Mouse (Mus musculus): ENCODE data around the gene Lrat. TPM values are rescaled to one million over a fixed set of nuclear protein-coding genes. Genes with fewer than 3 reads are reported as not detected.

The Lrat gene
- 12.4 and 17.9 TPM in 2 replicates for total RNA-seq (2014; rRNA removed)
- polyA plus RNA-seq (2012; rRNA removed), result 3.4 and 8.0 TPM in 2 replicates

DNA sequence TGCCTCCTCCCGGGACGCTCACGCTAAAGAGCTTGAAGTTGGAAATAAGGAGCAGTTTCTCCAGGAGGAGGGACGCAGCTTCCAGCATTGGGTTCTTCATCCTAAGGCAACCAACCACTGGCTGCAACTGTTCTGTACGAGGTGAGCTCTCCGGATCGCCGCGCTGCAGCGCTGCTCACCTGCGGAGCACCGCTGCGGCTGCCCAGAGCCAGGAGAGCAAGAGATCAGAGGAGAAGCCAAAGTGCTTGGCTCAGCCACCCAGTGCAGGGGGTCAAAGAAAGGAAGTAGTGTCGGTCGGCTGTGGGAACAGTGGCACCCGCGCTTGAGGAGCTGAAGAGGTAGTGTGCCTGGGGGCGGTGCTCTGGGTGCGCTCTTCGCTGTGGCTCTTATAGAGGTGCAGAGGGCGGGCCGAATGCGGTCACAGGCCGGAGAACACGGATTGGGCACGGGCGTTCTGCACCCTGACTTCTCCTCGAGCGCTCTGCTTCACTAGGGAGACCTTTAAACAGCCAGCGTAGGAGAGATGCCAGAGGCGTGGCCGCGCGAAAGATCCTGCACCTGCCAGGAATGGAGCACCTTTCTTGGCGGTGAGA, at the start of gene Lrat:
TSS of gene Lrat (minus strand) at position 361 of the 593 bp plus-strand sequence.
- H3K9ac ChIP-seq (ENCODE audit: low read depth, low read length), result peak within 1 kb of the TSS; percentile 32
- peak within 1 kb of the TSS; percentile 31; the same call in 1 of the 2 replicates for H3K27ac ChIP-seq (replicated peaks; ENCODE audit: insufficient read depth, low read depth, low read length)
- no peaks in the 10 kb centered on the region for H3K79me2 ChIP-seq (ENCODE audit: control insufficient read depth, insufficient read depth, low read length)
- DNase-seq (ENCODE audit: extremely low read depth, low read depth, low spot score), result peak; percentile 39
- peak within 1 kb of the TSS; percentile 57 for H3K4me3 ChIP-seq (ENCODE audit: insufficient read depth, low read depth, low read length)
- peaks cover 10% of the 10 kb centered on the region for H3K27me3 ChIP-seq (ENCODE audit: control insufficient read depth, insufficient read depth, low read length)
- H3K4me1 ChIP-seq (ENCODE audit: control insufficient read depth, insufficient read depth, low read length), result no peaks in the 10 kb centered on the region
- no peak for TF ChIP-seq CTCF (IDR thresholded peaks at IDR 0.05; ENCODE audit: low read depth, low read length)
- peak; percentile 57; the same call in 1 of the 2 replicates for TF ChIP-seq POLR2A (IDR thresholded peaks at IDR 0.05; ENCODE audit: extremely low read depth, insufficient read depth, low read length)
- WGBS, result 2% methylated on average over 35 of the region's 35 CpGs
- H3K36me3 ChIP-seq (ENCODE audit: control insufficient read depth, insufficient read depth, low read length), result no peaks in the 10 kb centered on the region

DNA sequence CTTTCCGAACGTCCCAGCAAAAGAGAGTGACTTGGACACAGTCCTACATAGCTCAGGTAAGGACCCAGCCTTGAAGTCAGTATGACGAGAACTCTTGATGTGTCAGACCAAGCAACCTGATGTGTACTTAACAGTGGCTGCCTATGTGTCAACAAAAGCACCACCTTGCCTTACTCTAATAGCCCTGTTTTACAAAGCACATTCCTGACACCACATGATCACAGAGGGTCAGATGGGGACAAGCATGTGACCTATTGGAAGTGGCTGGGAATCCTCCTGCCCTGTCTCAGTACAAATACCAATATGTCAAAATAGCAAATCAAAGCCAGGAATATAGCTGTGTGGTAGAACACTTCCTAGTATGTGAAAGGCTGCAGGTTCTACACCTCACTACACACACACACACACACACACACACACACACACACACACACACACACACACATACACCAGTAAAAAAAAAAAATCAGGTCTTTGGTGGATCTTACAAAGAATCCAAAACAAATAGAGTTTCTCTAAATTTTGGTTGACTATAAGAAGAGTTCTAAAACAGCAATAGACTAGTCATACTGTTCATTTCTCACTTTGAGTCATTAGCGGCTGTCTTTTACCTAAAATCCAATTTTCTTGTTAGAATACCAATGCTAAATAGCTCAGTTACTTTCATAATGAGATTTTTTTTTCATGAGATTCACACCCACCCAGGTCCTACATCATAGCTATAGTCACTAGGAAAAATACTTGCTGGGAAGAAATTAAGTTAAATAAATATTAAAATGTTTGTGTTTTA, 48.6 kb upstream of the Lrat start:
- H3K79me2 ChIP-seq (ENCODE audit: control insufficient read depth, insufficient read depth, low read length), result no peaks in the 10 kb centered on the region
- no peaks in the 10 kb centered on the region for H3K27me3 ChIP-seq (ENCODE audit: control insufficient read depth, insufficient read depth, low read length)
- H3K27ac ChIP-seq (replicated peaks; ENCODE audit: insufficient read depth, low read depth, low read length), result no peak overlapping the region
- TF ChIP-seq CTCF (IDR thresholded peaks at IDR 0.05; ENCODE audit: low read depth, low read length) (no peak), POLR2A (IDR thresholded peaks at IDR 0.05; ENCODE audit: extremely low read depth, insufficient read depth, low read length) (no peak)
- peaks cover 2% of the 10 kb centered on the region; the same call in 1 of the 2 replicates for H3K4me1 ChIP-seq (ENCODE audit: control insufficient read depth, insufficient read depth, low read length)
- no peaks in the 10 kb centered on the region for H3K36me3 ChIP-seq (ENCODE audit: control insufficient read depth, insufficient read depth, low read length)
- no peak overlapping the region for H3K9ac ChIP-seq (ENCODE audit: low read depth, low read length)
- WGBS, result 79% methylated on average over 4 of the region's 4 CpGs
- peak; percentile 21 for DNase-seq (ENCODE audit: extremely low read depth, low read depth, low spot score)
- H3K4me3 ChIP-seq (ENCODE audit: insufficient read depth, low read depth, low read length), result no peak overlapping the region

DNA sequence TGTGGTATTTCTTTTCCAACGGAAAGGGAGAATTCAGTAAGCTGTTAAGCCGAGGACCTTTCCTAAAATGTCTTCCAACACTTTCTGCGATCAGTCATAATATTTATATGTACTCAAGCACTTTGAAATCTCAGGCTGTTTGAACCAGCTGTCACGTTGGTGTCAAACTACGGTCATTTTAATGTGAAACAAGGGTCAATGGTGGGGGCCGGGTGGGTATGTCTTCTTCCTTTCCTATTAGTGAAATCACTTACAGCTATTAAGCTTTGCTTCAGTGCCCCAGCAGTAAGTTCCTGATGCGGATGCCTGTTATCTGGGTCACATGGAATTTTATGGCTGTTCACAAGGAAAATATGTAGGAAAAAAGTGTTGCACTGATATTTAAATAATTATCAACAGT, 46.9 kb upstream of the Lrat start:
- Histone ChIP-seq H3K79me2 (ENCODE audit: control insufficient read depth, insufficient read depth, low read length) (no peaks in the 10 kb centered on the region), H3K9ac (ENCODE audit: low read depth, low read length) (no peak overlapping the region), H3K27ac (replicated peaks; ENCODE audit: insufficient read depth, low read depth, low read length) (no peak overlapping the region), H3K4me1 (ENCODE audit: control insufficient read depth, insufficient read depth, low read length) (peaks cover 9% of the 10 kb centered on the region), H3K27me3 (ENCODE audit: control insufficient read depth, insufficient read depth, low read length) (no peaks in the 10 kb centered on the region), H3K4me3 (ENCODE audit: insufficient read depth, low read depth, low read length) (no peak overlapping the region), H3K36me3 (ENCODE audit: control insufficient read depth, insufficient read depth, low read length) (no peaks in the 10 kb centered on the region)
- peak; percentile 45 for DNase-seq (ENCODE audit: extremely low read depth, low read depth, low spot score)
- 81% methylated on average over 7 of the region's 7 CpGs for WGBS
- no peak for TF ChIP-seq CTCF (IDR thresholded peaks at IDR 0.05; ENCODE audit: low read depth, low read length)
- no peak for TF ChIP-seq POLR2A (IDR thresholded peaks at IDR 0.05; ENCODE audit: extremely low read depth, insufficient read depth, low read length)

DNA sequence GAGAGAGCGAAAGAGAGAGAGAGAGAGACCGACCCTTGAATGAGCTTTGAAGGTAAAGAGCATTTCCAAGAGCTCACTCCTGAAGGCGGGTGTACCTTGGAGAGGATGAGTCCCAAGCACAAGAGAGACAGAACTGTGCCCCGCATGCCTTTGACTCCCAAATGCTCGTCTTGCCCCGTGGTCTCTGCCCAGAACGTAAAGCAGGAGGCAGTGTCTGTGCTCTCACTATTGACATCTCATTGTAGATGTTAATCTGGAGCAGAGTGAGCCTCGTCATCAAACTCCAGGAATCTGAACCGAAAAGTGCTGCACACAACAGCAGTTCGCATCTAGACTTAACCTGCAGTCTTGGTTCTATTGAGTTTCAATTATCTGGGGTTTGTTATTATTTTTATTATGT, 46.4 kb upstream of the Lrat start:
- DNase-seq (ENCODE audit: extremely low read depth, low read depth, low spot score), result no peak
- Histone ChIP-seq H3K4me1 (ENCODE audit: control insufficient read depth, insufficient read depth, low read length) (peaks cover 9% of the 10 kb centered on the region), H3K27me3 (ENCODE audit: control insufficient read depth, insufficient read depth, low read length) (no peaks in the 10 kb centered on the region), H3K79me2 (ENCODE audit: control insufficient read depth, insufficient read depth, low read length) (no peaks in the 10 kb centered on the region), H3K36me3 (ENCODE audit: control insufficient read depth, insufficient read depth, low read length) (no peaks in the 10 kb centered on the region), H3K9ac (ENCODE audit: low read depth, low read length) (no peak overlapping the region), H3K4me3 (ENCODE audit: insufficient read depth, low read depth, low read length) (no peak overlapping the region), H3K27ac (replicated peaks; ENCODE audit: insufficient read depth, low read depth, low read length) (peak overlapping the region; percentile 6; the same call in 1 of the 2 replicates)
- no peak for TF ChIP-seq POLR2A (IDR thresholded peaks at IDR 0.05; ENCODE audit: extremely low read depth, insufficient read depth, low read length)
- 66% methylated on average over 10 of the region's 10 CpGs for WGBS

DNA sequence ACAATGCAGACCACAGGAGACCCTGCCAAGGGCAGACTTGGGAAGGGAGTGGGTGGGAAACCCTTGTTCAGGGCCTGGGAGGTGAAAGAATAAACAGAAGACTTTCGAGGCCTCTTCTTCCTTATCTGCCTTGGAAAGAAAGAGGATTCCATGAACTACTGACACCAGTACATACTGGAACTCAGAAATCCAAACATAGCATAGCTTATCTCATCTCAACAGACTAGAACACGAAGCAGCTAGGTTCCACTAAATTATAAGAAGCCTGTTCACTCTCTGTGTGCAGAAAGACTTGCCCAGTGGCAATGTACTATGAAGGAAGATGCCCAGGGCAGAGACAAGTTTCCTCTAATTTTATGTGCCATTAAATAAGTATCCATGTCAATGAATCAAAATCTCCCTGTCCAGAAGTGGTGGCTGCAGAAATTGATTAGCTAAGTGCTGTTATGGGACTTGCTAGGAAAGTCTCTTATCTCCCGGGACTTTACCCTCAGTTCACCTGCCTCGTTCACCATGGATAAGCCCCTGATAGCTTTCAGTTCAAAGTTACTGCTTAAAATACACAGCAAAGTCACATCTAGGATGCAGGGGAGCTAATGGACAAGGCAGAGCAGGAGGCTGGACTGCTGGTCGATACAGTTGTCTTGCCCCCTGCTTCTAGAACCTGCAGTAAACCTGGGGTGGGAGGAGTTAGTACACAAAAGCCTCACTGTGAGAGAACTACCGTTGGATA, 42.8 kb upstream of the Lrat start:
- no peaks in the 10 kb centered on the region for H3K36me3 ChIP-seq (ENCODE audit: control insufficient read depth, insufficient read depth, low read length)
- TF ChIP-seq POLR2A (IDR thresholded peaks at IDR 0.05; ENCODE audit: extremely low read depth, insufficient read depth, low read length), result no peak
- TF ChIP-seq CTCF (IDR thresholded peaks at IDR 0.05; ENCODE audit: low read depth, low read length), result no peak
- DNase-seq (ENCODE audit: extremely low read depth, low read depth, low spot score), result peak; percentile 40
- H3K9ac ChIP-seq (ENCODE audit: low read depth, low read length), result peak overlapping the region; percentile 8; the same call in 1 of the 2 replicates
- H3K79me2 ChIP-seq (ENCODE audit: control insufficient read depth, insufficient read depth, low read length), result no peaks in the 10 kb centered on the region
- H3K4me3 ChIP-seq (ENCODE audit: insufficient read depth, low read depth, low read length), result no peak overlapping the region
- H3K27ac ChIP-seq (replicated peaks; ENCODE audit: insufficient read depth, low read depth, low read length), result peak overlapping the region; percentile 48
- peaks cover 9% of the 10 kb centered on the region for H3K4me1 ChIP-seq (ENCODE audit: control insufficient read depth, insufficient read depth, low read length)
- 14% methylated on average over 6 of the region's 6 CpGs for WGBS
- H3K27me3 ChIP-seq (ENCODE audit: control insufficient read depth, insufficient read depth, low read length), result no peaks in the 10 kb centered on the region
